Mouse (Mus musculus) heart, postnatal 0 days (tissue): ENCODE data around the gene Reep6.

Source experiments
- CTCF ChIP-seq: IDR thresholded peaks from 2 replicates; pipeline ENCODE4 v1.5.1; 2016; ENCODE audit warnings: antibody characterized with exemption, control low read depth, low read depth
- EP300 ChIP-seq: IDR thresholded peaks from 2 replicates; pipeline ENCODE4 v1.6.1; 2016; ENCODE audit warnings: antibody characterized with exemption, low read depth

DNA sequence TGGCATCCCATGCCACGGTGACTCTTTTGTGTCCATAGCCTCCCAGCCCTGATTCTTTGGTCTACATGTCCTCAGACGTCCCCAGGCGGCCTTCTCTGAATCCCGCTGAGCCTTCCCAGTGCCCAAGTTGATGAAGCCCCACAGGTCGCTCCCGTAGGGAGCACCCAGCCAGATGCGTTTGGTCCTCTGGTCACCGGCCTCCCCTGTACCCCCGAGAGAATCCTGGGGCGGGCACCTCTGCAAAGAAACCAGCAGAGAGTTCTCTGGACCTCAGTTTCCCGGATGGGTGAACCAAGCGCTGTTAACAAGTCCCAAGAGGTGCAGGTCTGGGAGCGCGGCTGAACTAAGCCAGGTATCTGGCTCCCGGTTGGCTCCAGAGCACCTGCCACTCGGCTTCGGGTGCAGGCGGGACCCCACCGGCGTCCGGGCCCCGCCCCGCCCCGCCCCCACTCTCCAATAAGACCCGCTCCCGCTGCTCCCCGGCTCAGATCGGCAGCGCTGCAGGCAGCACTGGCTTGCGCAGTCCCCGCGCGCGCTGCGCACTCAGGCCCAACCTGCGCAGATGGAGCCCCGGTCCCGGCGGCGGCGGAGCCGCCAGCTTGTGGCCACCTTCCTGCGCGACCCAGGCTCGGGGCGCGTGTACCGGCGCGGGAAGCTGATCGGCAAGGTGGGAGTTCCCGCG lies 26.4 kb downstream of the Reep6 start, which contains the start of gene Plk5:
- TF ChIP-seq CTCF = no peak
- no peak for TF ChIP-seq EP300
